In the genomic region with DNA sequence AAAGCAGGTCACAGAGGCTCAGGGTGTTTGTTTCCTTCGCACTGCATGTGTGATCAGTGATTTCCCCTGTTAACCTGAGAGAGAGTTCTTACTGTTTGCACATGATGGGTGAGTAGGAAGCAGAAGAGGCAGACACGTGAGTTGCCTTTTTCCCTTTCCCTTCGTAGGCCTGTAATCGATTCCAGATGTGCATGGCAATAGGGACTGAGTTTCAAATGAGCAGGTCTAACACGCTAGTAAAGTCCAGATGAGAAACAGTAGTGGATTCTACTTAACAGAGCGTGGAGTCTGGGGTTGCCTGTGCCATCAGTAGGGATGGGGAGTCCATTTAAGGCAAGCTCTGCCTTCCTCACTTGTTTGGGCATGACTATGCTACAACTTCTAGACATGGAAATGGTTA, we compare ENCODE assay signal across 21 mouse cellular contexts.
DNase-seq lines count a peak whose midpoint lies in the region; ATAC-seq lines count a peak whose summit lies in the region.
"Had no signal": no experiment of that assay in that cellular context is flagged by ENCODE, and none has a peak within 500 bp of the region (broad histone marks: within the 10 kb centered on the region; RNA-seq: fewer than 3 reads in every experiment).

No protein-coding gene starts in this region.

- H3K4me3 ChIP-seq in neural tube, embryonic 15.5 days (replicated peaks) = no peak overlapping the region
- no peak overlapping the region for H3K4me3 ChIP-seq in embryonic facial prominence, embryonic 13.5 days
- no peak overlapping the region for H3K4me3 ChIP-seq in limb, embryonic 13.5 days
- H3K4me3 ChIP-seq: forebrain, embryonic 12.5 days; liver, embryonic 12.5 days; midbrain, embryonic 10.5 days had no signal

- no peaks in the 10 kb centered on the region for H3K9me3 ChIP-seq in neural tube, embryonic 15.5 days (replicated peaks)
- H3K9me3 ChIP-seq in embryonic facial prominence, embryonic 13.5 days = no peaks in the 10 kb centered on the region
- no peaks in the 10 kb centered on the region for H3K9me3 ChIP-seq in limb, embryonic 13.5 days
- H3K9me3 ChIP-seq: forebrain, embryonic 12.5 days; liver, embryonic 12.5 days; midbrain, embryonic 10.5 days had no signal

- DNase-seq in neural tube, embryonic 10.5 days (ENCODE audit: extremely low spot score, low spot score) = peak; percentile 29
- no peak for DNase-seq in gastrocnemius, adult 8-10 months (ENCODE audit: low spot score in 2 of 2)
- DNase-seq in frontal cortex, postnatal 25 days (ENCODE audit: low spot score in 2 of 2) = no peak
- DNase-seq in adrenal gland, postnatal 36 days = no peak
- DNase-seq: cerebellum, adult 18-20 months; cerebellum, postnatal 36 days; gastrocnemius, postnatal 25 days; heart, postnatal 14 days; lung, adult 2 months; lung, postnatal 36 days; thymus, postnatal 36 days had no signal

- peaks cover 15% of the 10 kb centered on the region for H3K36me3 ChIP-seq in neural tube, embryonic 15.5 days
- peaks cover 24% of the 10 kb centered on the region for H3K36me3 ChIP-seq in embryonic facial prominence, embryonic 13.5 days
- peaks cover 26% of the 10 kb centered on the region for H3K36me3 ChIP-seq in limb, embryonic 13.5 days
- H3K36me3 ChIP-seq: liver, embryonic 12.5 days had no signal

- no peak overlapping the region for H3K4me2 ChIP-seq in neural tube, embryonic 15.5 days
- H3K4me2 ChIP-seq in embryonic facial prominence, embryonic 13.5 days = no peak overlapping the region
- no peak overlapping the region for H3K4me2 ChIP-seq in limb, embryonic 13.5 days (replicated peaks)
- H3K4me2 ChIP-seq: forebrain, embryonic 12.5 days; heart, embryonic 11.5 days; hindbrain, embryonic 14.5 days; liver, embryonic 12.5 days had no signal

- ATAC-seq in neural tube, embryonic 15.5 days (ENCODE audit: low FRiP score) = no peak
- 0 out of 2 replicates have a peak, but pooled peaks have one; percentile 59 for ATAC-seq in embryonic facial prominence, embryonic 13.5 days (ENCODE audit: insufficient number of reproducible peaks, insufficient read depth, low FRiP score, low TSS enrichment, low read depth)
- peak; percentile 67; the same call in 1 of the 2 replicates for ATAC-seq in limb, embryonic 13.5 days (ENCODE audit: low FRiP score, low read depth)
- ATAC-seq: intestine, embryonic 16.5 days; liver, embryonic 12.5 days had no signal

- no peak overlapping the region for H3K27ac ChIP-seq in neural tube, embryonic 15.5 days (replicated peaks)
- H3K27ac ChIP-seq in embryonic facial prominence, embryonic 13.5 days = peak overlapping the region; percentile 60; the same call in 1 of the 2 replicates
- no peak overlapping the region; the same call in 1 of the 2 replicates for H3K27ac ChIP-seq in limb, embryonic 13.5 days
- H3K27ac ChIP-seq: forebrain, embryonic 12.5 days; hindbrain, embryonic 14.5 days; liver, embryonic 12.5 days; midbrain, embryonic 10.5 days had no signal

- peaks cover 27% of the 10 kb centered on the region for H3K4me1 ChIP-seq in neural tube, embryonic 15.5 days
- H3K4me1 ChIP-seq in embryonic facial prominence, embryonic 13.5 days = peaks cover 39% of the 10 kb centered on the region
- H3K4me1 ChIP-seq in limb, embryonic 13.5 days = peaks cover 23% of the 10 kb centered on the region
- H3K4me1 ChIP-seq: liver, embryonic 12.5 days had no signal

- no peak overlapping the region for H3K9ac ChIP-seq in neural tube, embryonic 15.5 days (replicated peaks)
- H3K9ac ChIP-seq in embryonic facial prominence, embryonic 13.5 days = no peak overlapping the region
- no peak overlapping the region for H3K9ac ChIP-seq in limb, embryonic 13.5 days
- H3K9ac ChIP-seq: forebrain, embryonic 12.5 days; hindbrain, embryonic 14.5 days; liver, embryonic 12.5 days had no signal

- no peaks in the 10 kb centered on the region for H3K27me3 ChIP-seq in neural tube, embryonic 15.5 days (replicated peaks)
- H3K27me3 ChIP-seq in embryonic facial prominence, embryonic 13.5 days = no peaks in the 10 kb centered on the region
- H3K27me3 ChIP-seq in limb, embryonic 13.5 days = no peaks in the 10 kb centered on the region
- H3K27me3 ChIP-seq: CH12.LX; forebrain, embryonic 12.5 days; liver, embryonic 12.5 days had no signal

- 96% methylated on average over 6 of the region's 6 CpGs for WGBS in neural tube, embryonic 15.5 days
- 29% methylated on average over 6 of the region's 6 CpGs for WGBS in embryonic facial prominence, embryonic 13.5 days
- WGBS in limb, embryonic 13.5 days = 21% methylated on average over 6 of the region's 6 CpGs
